Mouse (Mus musculus) liver, adult 2 months (tissue): ENCODE data around the gene Mark1.

ENCODE experiments used
- CTCF ChIP-seq: fragments of 200-500 bp; IDR thresholded peaks from 2 replicates; pipeline ENCODE4 v1.5.1; 2011; ENCODE audit warnings: low read depth, low read length, control low read depth
- POLR2A ChIP-seq: fragments of 200-500 bp; IDR thresholded peaks from 2 replicates; pipeline ENCODE4 v1.6.1; 2011; ENCODE audit warnings: low read length, control low read depth; ENCODE audit not compliant: insufficient read depth; ENCODE audit errors: extremely low read depth

DNA sequence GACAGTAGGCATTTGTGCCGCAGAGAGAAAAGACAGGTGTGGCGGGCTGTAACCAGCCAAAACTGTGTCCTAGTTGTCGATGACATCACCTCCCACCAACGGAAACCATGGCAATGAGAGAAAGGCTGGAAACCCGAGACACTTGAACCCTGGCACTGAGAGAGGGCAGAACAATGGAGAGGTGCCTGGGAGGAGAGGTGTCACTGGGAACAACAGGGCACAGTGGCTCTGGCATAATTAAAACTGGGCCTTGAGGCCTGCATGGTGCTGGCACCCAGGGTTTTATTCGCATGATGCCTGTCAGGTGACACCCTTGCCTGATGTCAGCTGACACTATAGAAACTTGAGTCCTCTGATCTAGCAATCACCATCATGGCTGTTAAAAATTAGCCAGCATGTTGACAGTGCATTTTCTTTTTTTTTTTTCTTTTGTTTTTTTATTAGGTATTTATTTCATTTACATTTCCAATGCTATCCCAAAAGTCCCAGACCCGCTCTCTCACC is 38.9 kb upstream of the Mark1 start:
- TF ChIP-seq CTCF (no peak), POLR2A (no peak)
